ENCODE assay signal across 8 mouse cellular contexts in the genomic region with DNA sequence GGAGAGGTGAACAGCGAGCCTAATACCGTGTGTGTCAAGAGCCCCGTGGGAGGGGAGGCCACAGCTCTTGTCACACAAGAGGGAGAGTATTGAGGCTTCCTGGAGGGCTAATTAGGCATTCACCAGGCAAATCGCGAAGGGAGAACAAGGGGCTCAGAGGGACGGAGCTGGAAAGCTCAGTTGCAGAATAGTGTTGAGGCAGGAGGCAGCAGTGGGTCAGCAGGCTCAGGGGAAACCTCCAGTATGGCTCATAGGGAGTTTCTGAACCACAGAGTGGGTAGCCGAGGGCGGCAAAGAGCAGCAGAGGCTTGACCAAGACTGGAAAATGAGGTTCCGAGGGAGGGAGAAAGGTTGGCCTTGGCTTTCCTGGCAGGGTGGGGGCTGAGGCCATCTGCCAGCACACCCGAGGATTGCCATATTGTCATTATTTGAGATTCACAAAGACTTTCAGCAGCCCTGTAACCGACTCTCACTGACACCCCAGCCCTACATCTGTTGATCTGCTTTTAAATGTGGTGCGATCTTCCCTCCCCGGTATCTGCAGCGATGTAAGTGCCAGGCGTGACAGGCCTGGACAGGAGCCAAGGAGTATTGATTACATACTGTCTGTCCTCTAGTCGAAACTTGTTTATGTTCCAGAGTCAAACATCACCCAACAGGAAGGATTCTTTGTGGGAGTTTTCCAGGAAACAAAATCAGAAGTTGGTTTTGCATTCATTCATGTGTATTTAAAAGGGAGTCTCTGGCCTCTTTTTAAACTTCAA.
DNase-seq lines count a peak whose midpoint lies in the region; ATAC-seq and TF ChIP-seq lines count a peak whose summit lies in the region.
"Had no signal": no experiment of that assay in that cellular context is flagged by ENCODE, and none has a peak within 500 bp of the region (broad histone marks: within the 10 kb centered on the region; RNA-seq: fewer than 3 reads in every experiment).

No protein-coding gene starts in this region.

- peak overlapping the region; percentile 20; the same call in 1 of the 2 replicates for H3K9ac ChIP-seq in lung, embryonic 14.5 days
- H3K9ac ChIP-seq in hindbrain, embryonic 14.5 days, result peak overlapping the region; percentile 14; the same call in 1 of the 2 replicates
- 0 out of 2 replicates have a peak overlapping the region, but pooled peaks have one; percentile 7 for H3K9ac ChIP-seq in midbrain, embryonic 12.5 days (replicated peaks)

- H3K9me3 ChIP-seq in lung, embryonic 14.5 days (ENCODE audit: low read depth, low read length), result no peaks in the 10 kb centered on the region
- H3K9me3 ChIP-seq in hindbrain, embryonic 14.5 days (ENCODE audit: control insufficient read depth, low read length), result no peaks in the 10 kb centered on the region
- no peaks in the 10 kb centered on the region for H3K9me3 ChIP-seq in midbrain, embryonic 12.5 days

- H3K4me1 ChIP-seq in lung, embryonic 14.5 days (ENCODE audit: insufficient read depth), result peaks cover 43% of the 10 kb centered on the region
- H3K4me1 ChIP-seq in hindbrain, embryonic 14.5 days (replicated peaks; ENCODE audit: control insufficient read depth, insufficient read depth, low read length), result peaks cover 60% of the 10 kb centered on the region
- peaks cover 75% of the 10 kb centered on the region for H3K4me1 ChIP-seq in midbrain, embryonic 12.5 days
- no peaks in the 10 kb centered on the region for H3K4me1 ChIP-seq in kidney, adult 2 months (ENCODE audit: control insufficient read depth, insufficient read depth, low read length)

- no peaks in the 10 kb centered on the region for H3K36me3 ChIP-seq in lung, embryonic 14.5 days (ENCODE audit: insufficient read depth)
- H3K36me3 ChIP-seq in hindbrain, embryonic 14.5 days (replicated peaks; ENCODE audit: control insufficient read depth, insufficient read depth), result no peaks in the 10 kb centered on the region
- no peaks in the 10 kb centered on the region for H3K36me3 ChIP-seq in midbrain, embryonic 12.5 days
- no peaks in the 10 kb centered on the region for H3K36me3 ChIP-seq in kidney, adult 2 months (ENCODE audit: control insufficient read depth, insufficient read depth, low read length)

- no peak overlapping the region for H3K4me3 ChIP-seq in lung, embryonic 14.5 days (ENCODE audit: low read depth, low read length)
- H3K4me3 ChIP-seq in hindbrain, embryonic 14.5 days (replicated peaks; ENCODE audit: low read length), result no peak overlapping the region
- H3K4me3 ChIP-seq in midbrain, embryonic 12.5 days, result 0 out of 2 replicates have a peak overlapping the region, but pooled peaks have one; percentile 9
- H3K4me3 ChIP-seq in gastrocnemius, adult 2 months, result no peak overlapping the region
- H3K4me3 ChIP-seq in kidney, adult 2 months (ENCODE audit: insufficient read depth, low read depth, low read length), result no peak overlapping the region
- H3K4me3 ChIP-seq: myocyte had no signal

- peak overlapping the region; percentile 75 for H3K27ac ChIP-seq in lung, embryonic 14.5 days (ENCODE audit: low read depth)
- peak overlapping the region; percentile 64; the same call in 1 of the 2 replicates for H3K27ac ChIP-seq in hindbrain, embryonic 14.5 days
- H3K27ac ChIP-seq in midbrain, embryonic 12.5 days (replicated peaks), result peak overlapping the region; percentile 79
- H3K27ac ChIP-seq in gastrocnemius, adult 2 months, result no peak overlapping the region
- H3K27ac ChIP-seq in kidney, adult 2 months (ENCODE audit: insufficient read depth, low read depth, low read length), result no peak overlapping the region

- peak; percentile 87 for DNase-seq in lung, embryonic 14.5 days
- no peak for DNase-seq in lung, postnatal 14 days
- peak; percentile 42 for DNase-seq in embryo, embryonic 9.5 days (ENCODE audit: extremely low spot score)
- no peak for DNase-seq in hindbrain, embryonic 14.5 days (ENCODE audit: low spot score)
- DNase-seq in gastrocnemius, adult 2 months, result no peak
- DNase-seq in kidney, adult 2 months, result no peak

- intact Hi-C loops in gastrocnemius, adult 2 months (cut with DNase I), result no loop called here

- no peaks in the 10 kb centered on the region for H3K27me3 ChIP-seq in lung, embryonic 14.5 days (ENCODE audit: insufficient read depth, low read length)
- no peaks in the 10 kb centered on the region for H3K27me3 ChIP-seq in hindbrain, embryonic 14.5 days (ENCODE audit: control insufficient read depth, insufficient read depth, low read length)
- H3K27me3 ChIP-seq in midbrain, embryonic 12.5 days, result peaks cover 5% of the 10 kb centered on the region; the same call in 1 of the 2 replicates
- H3K27me3 ChIP-seq in kidney, adult 2 months (replicated peaks; ENCODE audit: control insufficient read depth, insufficient read depth, low read length), result no peaks in the 10 kb centered on the region

- TF ChIP-seq POLR2A in kidney, adult 2 months (IDR thresholded peaks at IDR 0.05; ENCODE audit: low read depth, low read length), result no peak

- H3K4me2 ChIP-seq in lung, embryonic 14.5 days, result peak overlapping the region; percentile 48
- peak overlapping the region; percentile 38 for H3K4me2 ChIP-seq in hindbrain, embryonic 14.5 days (replicated peaks)
- peak overlapping the region; percentile 42 for H3K4me2 ChIP-seq in midbrain, embryonic 12.5 days (replicated peaks)

- 11% methylated on average over 16 of the region's 16 CpGs for WGBS in lung, embryonic 14.5 days
- WGBS in hindbrain, embryonic 14.5 days, result 5% methylated on average over 16 of the region's 16 CpGs
- 11% methylated on average over 16 of the region's 16 CpGs for WGBS in midbrain, embryonic 12.5 days
- 51% methylated on average over 16 of the region's 16 CpGs for WGBS in kidney, adult 2 months

- peak; percentile 35 for ATAC-seq in lung, embryonic 14.5 days (ENCODE audit: insufficient read depth)
- peak; percentile 49; the same call in 1 of the 2 replicates for ATAC-seq in hindbrain, embryonic 14.5 days (ENCODE audit: low FRiP score)
- ATAC-seq in midbrain, embryonic 12.5 days (ENCODE audit: low FRiP score, low read depth), result peak; percentile 67

- 0 out of 2 replicates have a peak, but pooled peaks have one; percentile 2 for TF ChIP-seq CTCF in lung, embryonic 14.5 days (IDR thresholded peaks at IDR 0.05; ENCODE audit: low read depth)
- TF ChIP-seq CTCF in gastrocnemius, adult 2 months (IDR thresholded peaks at IDR 0.05), result no peak
- no peak for TF ChIP-seq CTCF in kidney, adult 2 months (conservative IDR thresholded peaks at IDR 0.05; ENCODE audit: insufficient read depth, insufficient read length, low read depth, low read length)

Comparison
In these comparisons a context has a peak if more than half of its experiments do, and no peak if none do; other contexts are left out.
1. DNase-seq: peak in lung, embryonic 14.5 days (single experiment) and embryo, embryonic 9.5 days (single experiment); none in lung, postnatal 14 days (single experiment), hindbrain, embryonic 14.5 days (single experiment), gastrocnemius, adult 2 months (single experiment) and kidney, adult 2 months (single experiment).
2. H3K27ac ChIP-seq: peak in lung, embryonic 14.5 days (single experiment), hindbrain, embryonic 14.5 days (single experiment) and midbrain, embryonic 12.5 days (single experiment); none in gastrocnemius, adult 2 months (single experiment) and kidney, adult 2 months (single experiment).
3. Peak in every context shown above with its lines, with median percentiles within 50 percentile points of each other: ATAC-seq, H3K4me2 ChIP-seq and H3K9ac ChIP-seq.